Mouse (Mus musculus) embryonic facial prominence, embryonic 14.5 days (tissue): ENCODE data around the gene Cdkn3. TPM values are rescaled to one million over a fixed set of nuclear protein-coding genes. Genes with fewer than 3 reads are reported as not detected.
A peak's percentile ranks its signal among the peaks of the same experiment; 100 is the strongest.
"Not testable (repeated sequence)": the region's sequence is repeated elsewhere in the genome, so short reads cannot be mapped to it uniquely, and the experiment has no call there.

Experiments
- ATAC-seq: fragments of 200-750 bp; cut with Nextera tagmentation; 2 replicates; pipeline ENCODE4 v1.8.0; 2017; ENCODE audit warnings: low read depth, moderate number of reproducible peaks, moderate TSS enrichment
- DNase-seq: peaks from one replicate; pipeline ENCODE4 v3.0.0-alpha.2; 2015; ENCODE audit warnings: low spot score
- H3K27ac ChIP-seq: fragments of 300-500 bp; sonication (generic); replicated peaks from 2 replicates; pipeline ENCODE4 v1.5.1; 2014; ENCODE audit warnings: low read depth, mild to moderate bottlenecking, low read length, moderate library complexity
- H3K27me3 ChIP-seq: fragments of 300-500 bp; sonication (generic); replicated peaks from 2 replicates; pipeline ENCODE4 v1.6.1; 2014; ENCODE audit warnings: low read length; ENCODE audit not compliant: control insufficient read depth, insufficient read depth
- H3K36me3 ChIP-seq: fragments of 300-500 bp; sonication (generic); 2 replicates; pipeline ENCODE4 v1.6.1; 2014; ENCODE audit warnings: low read length, mixed read lengths; ENCODE audit not compliant: control insufficient read depth, insufficient read depth
- H3K4me1 ChIP-seq: fragments of 300-500 bp; sonication (generic); 2 replicates; pipeline ENCODE4 v1.6.1; 2014; ENCODE audit warnings: antibody characterized with exemption, low read length; ENCODE audit not compliant: control insufficient read depth, insufficient read depth
- H3K4me2 ChIP-seq: fragments of 300-500 bp; sonication (generic); 2 replicates; pipeline ENCODE4 v1.6.1; 2014; ENCODE audit warnings: low read depth, mild to moderate bottlenecking, low read length, moderate library complexity, mixed read lengths
- H3K4me3 ChIP-seq: fragments of 300-500 bp; sonication (generic); 2 replicates; pipeline ENCODE4 v1.5.1; 2014; ENCODE audit warnings: low read depth, mild to moderate bottlenecking, low read length
- H3K9ac ChIP-seq: fragments of 300-500 bp; sonication (generic); 2 replicates; pipeline ENCODE4 v1.6.1; 2014; ENCODE audit warnings: low read depth, mild to moderate bottlenecking, low read length, moderate library complexity, mixed read lengths
- H3K9me3 ChIP-seq: fragments of 300-500 bp; sonication (generic); 2 replicates; pipeline ENCODE4 v1.6.1; 2016; ENCODE audit warnings: low read length; ENCODE audit not compliant: control insufficient read depth
- WGBS: fragments of 180-500 bp; shearing (Covaris S2); extraction: QIAGEN DNeasy Blood & Tissue Kit; methylation state at CpG from one replicate; pipeline ENCODE4 v1.1.7; 2014; 5-methylcytosine and 5-hydroxymethylcytosine counted together
- polyA plus RNA-seq: library from polyadenylated mRNA; unstranded; fragments of >200 nt; fragmentation: Nextera tagmentation; extraction: Ambion mirVana; gene quantifications from 2 replicates; pipeline ENCODE4 v1.2.1, GENCODE M21; 2014

Gene Cdkn3
- polyA plus RNA-seq, 1 experiment from 2014 or later: 42.6 TPM

DNA sequence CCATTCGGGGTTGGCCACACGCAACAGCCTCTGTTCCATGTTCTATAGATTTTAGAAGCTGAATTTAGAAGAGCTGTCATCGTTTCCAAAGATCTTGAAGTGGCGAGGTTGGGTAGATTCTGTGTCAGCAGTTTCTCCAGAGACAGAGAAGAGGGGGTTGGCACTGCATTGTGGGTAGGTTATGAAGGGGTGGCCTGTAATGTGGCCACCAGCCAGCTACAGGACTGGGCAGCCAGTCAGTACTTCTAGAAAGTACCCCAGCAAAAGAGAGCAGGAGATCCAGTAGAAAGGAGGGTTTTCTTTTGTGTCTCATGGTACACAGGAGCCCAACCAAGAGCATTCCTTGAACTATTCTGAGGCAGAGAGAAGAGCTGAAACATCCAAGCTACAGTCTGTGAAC, 24.0 kb upstream of the Cdkn3 start:
- Histone ChIP-seq H3K27me3 (no peaks in the 10 kb centered on the region), H3K27ac (no peak overlapping the region), H3K4me2 (no peak overlapping the region), H3K9me3 (no peaks in the 10 kb centered on the region), H3K4me1 (peaks cover 3% of the 10 kb centered on the region; the same call in 1 of the 2 replicates), H3K9ac (no peak overlapping the region), H3K4me3 (no peak overlapping the region), H3K36me3 (no peaks in the 10 kb centered on the region)
- DNase-seq (no peak), ATAC-seq (no peak)
- WGBS: 91% methylated on average over 4 of the region's 4 CpGs

- not testable (repeated sequence) for H3K4me2 ChIP-seq, DNase-seq, H3K36me3 ChIP-seq, H3K9me3 ChIP-seq, H3K9ac ChIP-seq, H3K4me1 ChIP-seq, H3K4me3 ChIP-seq, H3K27me3 ChIP-seq, H3K27ac ChIP-seq, ATAC-seq
Measured at GRCm38 (mm10) chr14:46737346-46737745, 23.0 kb upstream of the Cdkn3 start.

GRCm38 (mm10) chr14:46742674-46743073, 17.7 kb upstream of the Cdkn3 start:
- no peak overlapping the region for H3K4me2 ChIP-seq
- H3K9ac ChIP-seq: no peak overlapping the region
- ATAC-seq: no peak
- DNase-seq: no peak
- H3K4me3 ChIP-seq: no peak overlapping the region
- H3K4me1 ChIP-seq: no peaks in the 10 kb centered on the region
- 93% methylated on average over 2 of the region's 2 CpGs for WGBS
- no peaks in the 10 kb centered on the region for H3K27me3 ChIP-seq
- no peaks in the 10 kb centered on the region for H3K9me3 ChIP-seq
- no peak overlapping the region for H3K27ac ChIP-seq
- H3K36me3 ChIP-seq: no peaks in the 10 kb centered on the region

GRCm38 (mm10) chr14:46745413-46745812, 14.9 kb upstream of the Cdkn3 start:
- Histone ChIP-seq H3K4me3 (no peak overlapping the region), H3K9ac (no peak overlapping the region), H3K36me3 (no peaks in the 10 kb centered on the region), H3K27ac (no peak overlapping the region), H3K4me1 (no peaks in the 10 kb centered on the region), H3K27me3 (no peaks in the 10 kb centered on the region), H3K4me2 (no peak overlapping the region), H3K9me3 (no peaks in the 10 kb centered on the region)
- DNase-seq (no peak), ATAC-seq (no peak)
- 93% methylated on average over 8 of the region's 8 CpGs for WGBS

DNA sequence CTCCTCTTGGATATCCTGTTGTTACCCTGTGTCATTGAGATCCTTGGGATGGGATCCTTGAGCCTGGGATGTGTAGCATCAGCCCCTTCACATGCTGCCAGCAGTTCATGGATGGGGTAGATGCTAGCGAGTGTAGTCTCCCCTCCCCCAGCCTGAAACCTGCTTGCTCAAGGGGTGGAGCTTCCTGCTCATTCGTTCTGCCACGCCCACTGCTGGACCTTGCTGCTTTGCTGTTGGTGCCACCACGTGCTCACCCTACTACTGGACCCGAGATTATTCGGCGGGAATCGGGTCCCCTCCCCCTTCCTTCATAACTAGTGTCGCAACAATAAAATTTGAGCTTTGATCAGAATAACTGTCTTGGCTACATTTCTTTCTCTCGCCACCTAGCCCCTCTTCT, 6.0 kb upstream of the Cdkn3 start:
- H3K9ac ChIP-seq, H3K27ac ChIP-seq, H3K36me3 ChIP-seq, H3K4me3 ChIP-seq, H3K9me3 ChIP-seq, ATAC-seq, DNase-seq, H3K4me1 ChIP-seq, H3K27me3 ChIP-seq, H3K4me2 ChIP-seq: not testable (repeated sequence)
- 59% methylated on average over 8 of the region's 10 CpGs for whole genome bisulfite sequencing

GRCm38 (mm10) chr14:46755851-46756250, 4.5 kb upstream of the Cdkn3 start:
- Histone ChIP-seq H3K4me2 (no peak overlapping the region), H3K27me3 (no peaks in the 10 kb centered on the region), H3K36me3 (no peaks in the 10 kb centered on the region), H3K27ac (no peak overlapping the region), H3K9ac (no peak overlapping the region), H3K4me1 (peaks cover 1% of the 10 kb centered on the region), H3K4me3 (no peak overlapping the region), H3K9me3 (peaks cover 9% of the 10 kb centered on the region; the same call in 1 of the 2 replicates)
- WGBS: 91% methylated on average over 8 of the region's 8 CpGs
- DNase-seq: no peak
- no peak for ATAC-seq

DNA sequence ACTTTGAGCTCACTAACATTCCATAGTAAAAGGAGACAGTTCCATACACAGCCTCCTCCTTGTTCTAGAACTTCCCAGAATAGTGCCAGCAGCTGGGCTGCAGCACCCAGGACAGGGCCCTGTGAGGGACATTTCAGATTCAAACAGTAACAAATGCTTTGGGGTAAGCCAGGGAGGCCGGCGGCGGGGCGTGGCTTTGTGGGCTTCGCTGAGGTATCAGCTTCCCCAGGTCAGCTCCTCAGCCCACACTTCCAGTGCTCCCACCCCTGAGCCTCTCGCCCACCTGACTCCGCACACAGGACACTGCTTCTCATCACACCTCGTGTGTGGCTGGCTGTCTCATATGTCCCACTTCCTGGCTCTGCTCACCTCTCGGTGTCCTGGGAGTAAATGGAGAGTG, 2.6 kb upstream of the Cdkn3 start:
- peaks cover 9% of the 10 kb centered on the region; the same call in 1 of the 2 replicates for H3K9me3 ChIP-seq
- no peak overlapping the region for H3K4me2 ChIP-seq
- peaks cover 9% of the 10 kb centered on the region for H3K4me1 ChIP-seq
- 68% methylated on average over 9 of the region's 9 CpGs for WGBS
- DNase-seq (no peak), ATAC-seq (no peak)
- H3K36me3 ChIP-seq: no peaks in the 10 kb centered on the region
- H3K27me3 ChIP-seq: no peaks in the 10 kb centered on the region
- no peak overlapping the region for H3K4me3 ChIP-seq
- no peak overlapping the region for H3K27ac ChIP-seq
- H3K9ac ChIP-seq: no peak overlapping the region

DNA sequence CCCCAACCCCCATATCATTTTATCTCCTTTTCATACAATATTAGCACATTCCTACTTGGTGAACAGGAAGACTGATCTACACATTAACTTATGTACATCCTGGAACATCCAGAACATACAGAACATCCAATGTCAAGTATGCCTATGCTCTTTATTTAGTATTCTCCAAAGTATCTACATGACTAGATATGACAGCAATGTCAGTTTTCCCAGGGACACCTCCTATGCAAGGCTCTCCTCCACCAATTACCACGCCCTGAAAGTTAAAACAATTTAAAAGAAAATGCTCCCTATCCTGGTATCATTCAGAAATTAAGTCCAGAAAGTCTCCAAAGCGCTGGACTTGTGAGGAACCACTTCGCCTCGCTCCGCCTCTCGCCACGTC, 379 bp upstream of the Cdkn3 start:
- Histone ChIP-seq H3K4me1 (peaks cover 9% of the 10 kb centered on the region), H3K9me3 (peaks cover 9% of the 10 kb centered on the region; the same call in 1 of the 2 replicates), H3K9ac (no peak overlapping the region), H3K4me3 (peak overlapping the region; percentile 76), H3K36me3 (0 out of 2 replicates have a peak, but pooled peaks cover 8% of the 10 kb centered on the region), H3K4me2 (peak overlapping the region; percentile 93), H3K27me3 (no peaks in the 10 kb centered on the region), H3K27ac (no peak overlapping the region)
- DNase-seq: no peak
- 3% methylated on average over 7 of the region's 7 CpGs for WGBS
- ATAC-seq: no peak; the same call in 1 of the 2 replicates

- Histone ChIP-seq H3K4me1 (peaks cover 9% of the 10 kb centered on the region), H3K36me3 (0 out of 2 replicates have a peak, but pooled peaks cover 8% of the 10 kb centered on the region), H3K9ac (peak overlapping the region; percentile 81), H3K9me3 (peaks cover 9% of the 10 kb centered on the region; the same call in 1 of the 2 replicates), H3K4me3 (peak overlapping the region; percentile 76), H3K27ac (no peak overlapping the region), H3K4me2 (peak overlapping the region; percentile 93), H3K27me3 (no peaks in the 10 kb centered on the region)
- no peak for ATAC-seq
- no peak for DNase-seq
- 43% methylated on average over 6 of the region's 6 CpGs for WGBS
Measured at GRCm38 (mm10) chr14:46761186-46761585, 845 bp downstream of the Cdkn3 start.
